Mouse (Mus musculus) cerebellum, adult 2 months (tissue): ENCODE results near the gene Slc7a15. TPM values are rescaled to one million over a fixed set of nuclear protein-coding genes. Genes with fewer than 3 reads are reported as not detected.
A peak's percentile ranks its signal among the peaks of the same experiment; 100 is the strongest.

Experiments used
- DNase-seq, 2 experiments: peaks; one replicate each; pipeline ENCODE4 v3.0.0; 2021
- H3K27ac ChIP-seq: fragments of 200-500 bp; 2 replicates; pipeline ENCODE4 v1.5.1; 2012; ENCODE audit warnings: low read length, control low read depth, inconsistent platforms; ENCODE audit not compliant: insufficient read depth
- H3K27me3 ChIP-seq: fragments of 200-500 bp; 2 replicates; pipeline ENCODE4 v1.6.1; 2012; ENCODE audit warnings: inconsistent platforms, mild to moderate bottlenecking, low read length, moderate library complexity; ENCODE audit not compliant: control insufficient read depth, insufficient read depth
- H3K4me1 ChIP-seq: fragments of 200-500 bp; 2 replicates; pipeline ENCODE4 v1.6.1; 2011; ENCODE audit warnings: low read length; ENCODE audit not compliant: control insufficient read depth, insufficient read depth
- H3K4me3 ChIP-seq: fragments of 200-500 bp; replicated peaks from 2 replicates; pipeline ENCODE3; 2011; ENCODE audit warnings: mild to moderate bottlenecking, low read depth, low read length, control low read depth; ENCODE audit not compliant: insufficient read depth
- CTCF ChIP-seq: fragments of 200-500 bp; IDR thresholded peaks from 2 replicates; pipeline ENCODE4 v1.5.1; 2011; ENCODE audit warnings: low read depth, mild to moderate bottlenecking, control low read depth, low read length, moderate library complexity, borderline replicate concordance; ENCODE audit not compliant: insufficient read depth
- POLR2A ChIP-seq: fragments of 200-500 bp; IDR thresholded peaks from 2 replicates; pipeline ENCODE4 v1.6.1; 2011; ENCODE audit warnings: low read length, control low read depth, borderline replicate concordance; ENCODE audit not compliant: insufficient read depth
- WGBS: fragments of 180-500 bp; shearing (Covaris S2); methylation state at CpG from one replicate; pipeline ENCODE4 v1.1.7; 2018; 5-methylcytosine and 5-hydroxymethylcytosine counted together
- polyA plus RNA-seq: library from polyadenylated mRNA; depleted of rRNA; stranded (reverse); fragments of >200 nt; gene quantifications from 2 replicates; pipeline ENCODE4 v1.2.3, GENCODE M21; 2012

The Slc7a15 gene
- polyA plus RNA-seq, 1 experiment: 0.10 TPM

GRCm38 (mm10) chr12:8496679-8497313 lies 102.1 kb downstream of the Slc7a15 start:
- no peak overlapping the region for H3K4me3 ChIP-seq
- WGBS: 44% methylated on average over 2 of the region's 2 CpGs
- H3K27me3 ChIP-seq: no peaks in the 10 kb centered on the region
- TF ChIP-seq CTCF (no peak), POLR2A (no peak)
- H3K4me1 ChIP-seq: no peaks in the 10 kb centered on the region
- H3K27ac ChIP-seq: no peak overlapping the region
- DNase-seq: no peak

- no peaks in the 10 kb centered on the region for H3K4me1 ChIP-seq
- peak overlapping the region; percentile 8; the same call in 1 of the 2 replicates for H3K27ac ChIP-seq
- no peak for TF ChIP-seq CTCF
- TF ChIP-seq POLR2A: no peak
- no peak overlapping the region for H3K4me3 ChIP-seq
- H3K27me3 ChIP-seq: no peaks in the 10 kb centered on the region
- 50% methylated on average over 15 of the region's 15 CpGs for whole genome bisulfite sequencing
- peak; percentile 32 to 41 for DNase-seq
Measured at GRCm38 (mm10) chr12:8495881-8496678, 102.8 kb downstream of the Slc7a15 start.

GRCm38 (mm10) chr12:8494675-8495074 lies 104.2 kb downstream of the Slc7a15 start:
- DNase-seq: no peak
- TF ChIP-seq CTCF (no peak), POLR2A (no peak)
- Histone ChIP-seq H3K4me1 (no peaks in the 10 kb centered on the region), H3K27me3 (no peaks in the 10 kb centered on the region), H3K4me3 (no peak overlapping the region), H3K27ac (no peak overlapping the region)
- WGBS: 72% methylated on average over 3 of the region's 3 CpGs

GRCm38 (mm10) chr12:8493386-8493785 lies 105.5 kb downstream of the Slc7a15 start:
- H3K4me3 ChIP-seq: no peak overlapping the region
- no peaks in the 10 kb centered on the region for H3K27me3 ChIP-seq
- 48% methylated on average over 3 of the region's 3 CpGs for WGBS
- H3K27ac ChIP-seq: no peak overlapping the region
- DNase-seq: no peak
- H3K4me1 ChIP-seq: no peaks in the 10 kb centered on the region
- TF ChIP-seq CTCF: no peak

GRCm38 (mm10) chr12:8489098-8489497 lies 109.8 kb downstream of the Slc7a15 start:
- Histone ChIP-seq H3K4me3 (no peak overlapping the region), H3K27ac (no peak overlapping the region), H3K4me1 (no peaks in the 10 kb centered on the region; the same call in 1 of the 2 replicates), H3K27me3 (no peaks in the 10 kb centered on the region)
- WGBS: 72% methylated on average over 4 of the region's 4 CpGs
- TF ChIP-seq POLR2A: no peak
- no peak for TF ChIP-seq CTCF
- DNase-seq: no peak

- no peak for DNase-seq
- H3K27ac ChIP-seq: no peak overlapping the region
- no peaks in the 10 kb centered on the region; the same call in 1 of the 2 replicates for H3K4me1 ChIP-seq
- H3K4me3 ChIP-seq: no peak overlapping the region
- 78% methylated on average over 4 of the region's 4 CpGs for WGBS
- no peak for TF ChIP-seq POLR2A
- no peak for TF ChIP-seq CTCF
- no peaks in the 10 kb centered on the region for H3K27me3 ChIP-seq
Measured at GRCm38 (mm10) chr12:8488652-8488980, 110.2 kb downstream of the Slc7a15 start.

DNA sequence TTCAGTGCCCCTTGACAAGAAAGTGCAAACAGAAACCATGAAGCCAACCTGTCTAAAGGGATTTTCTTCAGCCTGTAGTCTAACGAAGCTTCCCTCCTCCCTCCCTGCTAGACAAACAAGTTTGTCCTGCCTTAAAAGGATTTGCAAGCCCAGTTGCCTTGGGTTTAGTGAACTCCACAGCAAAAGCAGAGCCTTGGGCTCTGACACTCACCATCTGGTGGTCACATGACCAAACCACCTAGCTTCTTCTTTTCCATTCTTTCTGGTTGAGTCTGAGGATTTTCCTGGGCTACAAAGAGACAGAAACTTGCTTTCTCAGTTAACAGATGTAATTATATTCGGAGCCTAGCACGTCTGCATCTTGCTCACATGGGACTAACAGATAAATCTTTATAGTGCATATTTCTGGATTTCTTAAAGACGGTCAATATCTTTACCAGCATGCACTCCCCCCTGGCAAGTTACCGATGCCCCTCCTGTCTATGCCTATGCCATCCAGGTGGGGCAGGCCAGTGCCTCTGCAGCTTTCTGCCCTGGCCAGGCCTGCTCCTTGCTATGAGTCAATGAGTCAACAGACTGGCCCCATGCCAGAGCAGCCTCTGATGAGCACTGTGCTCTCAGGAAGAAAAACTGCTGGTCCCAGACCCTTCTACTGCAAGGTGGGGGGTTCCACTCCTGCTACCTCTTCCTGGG lies 110.8 kb downstream of the Slc7a15 start:
- WGBS: 57% methylated on average over 5 of the region's 5 CpGs
- TF ChIP-seq POLR2A (no peak), CTCF (no peak)
- DNase-seq: peak; percentile 43 to 48
- H3K27me3 ChIP-seq: no peaks in the 10 kb centered on the region
- H3K27ac ChIP-seq: no peak overlapping the region
- H3K4me3 ChIP-seq: no peak overlapping the region
- no peaks in the 10 kb centered on the region; the same call in 1 of the 2 replicates for H3K4me1 ChIP-seq

DNA sequence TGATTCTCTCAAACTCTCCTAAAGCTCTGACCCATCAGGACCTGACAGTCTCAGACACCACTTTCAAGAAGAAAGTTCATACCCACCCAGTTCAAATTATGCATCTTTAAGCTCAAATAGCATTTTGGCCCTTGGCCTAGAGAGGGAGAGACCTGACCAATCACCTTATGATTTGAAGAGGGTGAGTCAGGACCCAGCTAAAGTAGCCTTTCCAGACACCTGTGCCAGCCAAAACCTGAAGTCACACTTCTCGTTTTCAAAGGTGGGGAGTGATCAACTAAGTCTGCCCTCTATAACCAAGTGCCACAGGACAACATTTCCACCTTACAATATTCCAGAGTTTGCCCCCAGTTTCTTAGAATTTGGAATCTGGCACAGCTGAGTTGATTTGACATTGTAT lies 111.6 kb downstream of the Slc7a15 start:
- Histone ChIP-seq H3K27ac (no peak overlapping the region), H3K4me3 (no peak overlapping the region), H3K27me3 (no peaks in the 10 kb centered on the region), H3K4me1 (no peaks in the 10 kb centered on the region; the same call in 1 of the 2 replicates)
- WGBS: 82% methylated on average over 1 of the region's 1 CpGs
- no peak for TF ChIP-seq CTCF
- no peak for TF ChIP-seq POLR2A
- DNase-seq: no peak
